Mouse (Mus musculus) cerebellum, postnatal 4 days (tissue): ENCODE results near the gene Smap1.
"Not testable (repeated sequence)": the region's sequence is repeated elsewhere in the genome, so short reads cannot be mapped to it uniquely, and the experiment has no call there.

Experiments used
- DNase-seq, 2 experiments: peaks; one replicate each; pipeline ENCODE4 v3.0.0; 2022; ENCODE audit warnings: low spot score in 2 of 2, mixed read lengths in 1 of 2

The Smap1 gene

GRCm38 (mm10) chr1:23921711-23922529, at the start of gene Smap1:
Gene Smap1, minus strand, starts transcription at chr1:23922317.
- DNase-seq, result peak; percentile 31 to 78

GRCm38 (mm10) chr1:23971159-23971558, 49.0 kb upstream of the Smap1 start:
- not testable (repeated sequence) for DNase-seq

GRCm38 (mm10) chr1:23968027-23968725, 46.1 kb upstream of the Smap1 start:
- no peak for DNase-seq

- DNase-seq, result no peak
These were observed 44.1 kb upstream of the Smap1 start for GRCm38 (mm10) chr1:23966226-23966625.

GRCm38 (mm10) chr1:23959415-23959732, 37.3 kb upstream of the Smap1 start:
- DNase-seq, result no peak

- no peak for DNase-seq
These were observed 36.7 kb upstream of the Smap1 start for GRCm38 (mm10) chr1:23958668-23959414.

- DNase-seq, result no peak
These were observed 36.0 kb upstream of the Smap1 start for GRCm38 (mm10) chr1:23958101-23958500.

- no peak for DNase-seq
These were observed 33.4 kb upstream of the Smap1 start for GRCm38 (mm10) chr1:23955539-23955938.

GRCm38 (mm10) chr1:23953921-23954320, 31.8 kb upstream of the Smap1 start:
- DNase-seq, result no peak

- no peak for DNase-seq
These were observed 26.9 kb upstream of the Smap1 start for GRCm38 (mm10) chr1:23948778-23949699.

GRCm38 (mm10) chr1:23948290-23948689, 26.2 kb upstream of the Smap1 start:
- DNase-seq, result no peak

- no peak for DNase-seq
These were observed 22.0 kb upstream of the Smap1 start for GRCm38 (mm10) chr1:23944076-23944475.

- no peak for DNase-seq
These were observed 21.2 kb upstream of the Smap1 start for GRCm38 (mm10) chr1:23943146-23943940.

- DNase-seq, result no peak
These were observed 13.3 kb upstream of the Smap1 start for GRCm38 (mm10) chr1:23935408-23935762.

GRCm38 (mm10) chr1:23934669-23935407, 12.7 kb upstream of the Smap1 start:
- no peak for DNase-seq

GRCm38 (mm10) chr1:23929410-23929809, 7.3 kb upstream of the Smap1 start:
- no peak for DNase-seq

- no peak for DNase-seq
These were observed 6.3 kb upstream of the Smap1 start for GRCm38 (mm10) chr1:23928371-23928770.

- DNase-seq, result no peak
These were observed 1.9 kb upstream of the Smap1 start for GRCm38 (mm10) chr1:23923779-23924708.

- DNase-seq, result no peak
These were observed 390 bp upstream of the Smap1 start for GRCm38 (mm10) chr1:23922530-23922884.
